Mouse (Mus musculus) left cerebral cortex, adult 9 months (tissue): ENCODE data around the gene Bnc2.

Experiments
- DNase-seq, 2 experiments: peaks; one replicate each; pipeline ENCODE4 v3.0.0; 2022; ENCODE audit warnings: low spot score in 2 of 2

The Bnc2 gene

GRCm38 (mm10) chr4:84675171-84675973, at the start of gene Bnc2:
Gene Bnc2 (minus strand): TSS chr4:84675275.
- DNase-seq, result no peak

- DNase-seq, result no peak
Measured at GRCm38 (mm10) chr4:84707961-84708360, 32.9 kb upstream of the Bnc2 start.

- no peak for DNase-seq
Measured at GRCm38 (mm10) chr4:84685521-84686366, 10.7 kb upstream of the Bnc2 start.

- no peak for DNase-seq
Measured at GRCm38 (mm10) chr4:84685009-84685408, 9.9 kb upstream of the Bnc2 start.

- no peak for DNase-seq
Measured at GRCm38 (mm10) chr4:84675974-84676315, 870 bp upstream of the Bnc2 start.

- DNase-seq, result no peak
Measured at GRCm38 (mm10) chr4:84674318-84675170, 531 bp downstream of the Bnc2 start.

- no peak for DNase-seq
Measured at GRCm38 (mm10) chr4:84673681-84674307, 1.3 kb downstream of the Bnc2 start.

GRCm38 (mm10) chr4:84672181-84672791, 2.8 kb downstream of the Bnc2 start:
- no peak for DNase-seq

- DNase-seq, result no peak
Measured at GRCm38 (mm10) chr4:84670996-84671395, 4.1 kb downstream of the Bnc2 start.

- DNase-seq, result no peak
Measured at GRCm38 (mm10) chr4:84669650-84670049, 5.4 kb downstream of the Bnc2 start.

GRCm38 (mm10) chr4:84668949-84669605, 6.0 kb downstream of the Bnc2 start:
- no peak for DNase-seq

- DNase-seq, result no peak
Measured at GRCm38 (mm10) chr4:84668226-84668625, 6.8 kb downstream of the Bnc2 start.

- DNase-seq, result no peak
Measured at GRCm38 (mm10) chr4:84662228-84663065, 12.6 kb downstream of the Bnc2 start.

- no peak for DNase-seq
Measured at GRCm38 (mm10) chr4:84661341-84661740, 13.7 kb downstream of the Bnc2 start.

- DNase-seq, result no peak
Measured at GRCm38 (mm10) chr4:84651786-84652185, 23.3 kb downstream of the Bnc2 start.

GRCm38 (mm10) chr4:84646576-84646975, 28.5 kb downstream of the Bnc2 start:
- DNase-seq, result no peak

- no peak for DNase-seq
Measured at GRCm38 (mm10) chr4:84639166-84639565, 35.9 kb downstream of the Bnc2 start.

GRCm38 (mm10) chr4:84637641-84638040, 37.4 kb downstream of the Bnc2 start:
- DNase-seq, result no peak

- DNase-seq, result no peak
Measured at GRCm38 (mm10) chr4:84634751-84635150, 40.3 kb downstream of the Bnc2 start.

- DNase-seq, result no peak
Measured at GRCm38 (mm10) chr4:84633991-84634390, 41.1 kb downstream of the Bnc2 start.
